Mouse (Mus musculus) embryonic facial prominence, embryonic 11.5 days (tissue): ENCODE results near the gene Prss22. TPM values are rescaled to one million over a fixed set of nuclear protein-coding genes. Genes with fewer than 3 reads are reported as not detected.

ENCODE experiments used
- ATAC-seq: fragments of 200-750 bp; cut with Nextera tagmentation; replicated peaks from 2 replicates; pipeline ENCODE4 v1.8.0; 2017; ENCODE audit warnings: low read depth; ENCODE audit not compliant: insufficient number of reproducible peaks, low FRiP score, low TSS enrichment
- DNase-seq: peaks from one replicate; pipeline ENCODE4 v3.0.0-alpha.2; 2015; ENCODE audit warnings: low spot score
- H3K27ac ChIP-seq: fragments of 300-500 bp; sonication (generic); replicated peaks from 2 replicates; pipeline ENCODE4 v1.5.1; 2014; ENCODE audit warnings: mild to moderate bottlenecking, low read depth, low read length, control low read depth
- H3K27me3 ChIP-seq: fragments of 300-500 bp; sonication (generic); 2 replicates; pipeline ENCODE4 v1.6.1; 2014; ENCODE audit warnings: mild to moderate bottlenecking, low read length, moderate library complexity, mixed read lengths; ENCODE audit not compliant: control insufficient read depth, insufficient read depth
- H3K36me3 ChIP-seq: fragments of 300-500 bp; sonication (generic); replicated peaks from 2 replicates; pipeline ENCODE4 v1.6.1; 2014; ENCODE audit warnings: low read depth, mild to moderate bottlenecking, low read length, moderate library complexity, mixed read lengths; ENCODE audit not compliant: control insufficient read depth, insufficient read depth
- H3K4me1 ChIP-seq: fragments of 300-500 bp; sonication (generic); 2 replicates; pipeline ENCODE4 v1.6.1; 2014; ENCODE audit warnings: low read length, mixed read lengths; ENCODE audit not compliant: control insufficient read depth, insufficient read depth
- H3K4me2 ChIP-seq: fragments of 300-500 bp; sonication (generic); 2 replicates; pipeline ENCODE4 v1.6.1; 2014; ENCODE audit warnings: low read depth, mild to moderate bottlenecking, control low read depth, low read length, moderate library complexity
- H3K4me3 ChIP-seq: fragments of 300-500 bp; sonication (generic); 2 replicates; pipeline ENCODE4 v1.5.1; 2014; ENCODE audit warnings: low read depth, low read length, control low read depth
- H3K9ac ChIP-seq: fragments of 300-500 bp; sonication (generic); replicated peaks from 2 replicates; pipeline ENCODE4 v1.6.1; 2014; ENCODE audit warnings: mild to moderate bottlenecking, control low read depth, low read length
- H3K9me3 ChIP-seq: fragments of 300-500 bp; sonication (generic); replicated peaks from 2 replicates; pipeline ENCODE4 v1.6.1; 2016; ENCODE audit warnings: mild to moderate bottlenecking, low read length, inconsistent platforms, mixed read lengths; ENCODE audit not compliant: control insufficient read depth
- WGBS: fragments of 180-500 bp; shearing (Covaris S2); extraction: QIAGEN DNeasy Blood & Tissue Kit; methylation state at CpG from one replicate; pipeline ENCODE4 v1.1.7; 2014; 5-methylcytosine and 5-hydroxymethylcytosine counted together
- polyA plus RNA-seq: library from polyadenylated mRNA; unstranded; fragments of >200 nt; fragmentation: Nextera tagmentation; extraction: Ambion mirVana; gene quantifications from 2 replicates; pipeline ENCODE4 v1.2.1, GENCODE M21; 2014

Prss22 gene
- polyA plus RNA-seq, 1 experiment from 2014 or later = 0.94 TPM

GRCm38 (mm10) chr17:24008105-24008504, 10.2 kb upstream of the Prss22 start:
- H3K36me3 ChIP-seq = no peaks in the 10 kb centered on the region
- 81% methylated on average over 4 of the region's 4 CpGs for WGBS
- no peaks in the 10 kb centered on the region for H3K27me3 ChIP-seq
- DNase-seq (no peak), ATAC-seq (no peak)
- H3K4me3 ChIP-seq = no peak overlapping the region
- no peak overlapping the region for H3K9ac ChIP-seq
- H3K27ac ChIP-seq = no peak overlapping the region
- no peak overlapping the region for H3K4me2 ChIP-seq
- H3K4me1 ChIP-seq = no peaks in the 10 kb centered on the region
- H3K9me3 ChIP-seq = no peaks in the 10 kb centered on the region

GRCm38 (mm10) chr17:24007391-24007790, 9.5 kb upstream of the Prss22 start:
- H3K27ac ChIP-seq = no peak overlapping the region
- DNase-seq (no peak), ATAC-seq (no peak)
- no peaks in the 10 kb centered on the region for H3K4me1 ChIP-seq
- no peak overlapping the region for H3K4me3 ChIP-seq
- H3K4me2 ChIP-seq = no peak overlapping the region
- H3K9me3 ChIP-seq = no peaks in the 10 kb centered on the region
- 59% methylated on average over 1 of the region's 1 CpGs for WGBS
- no peak overlapping the region for H3K9ac ChIP-seq
- no peaks in the 10 kb centered on the region for H3K27me3 ChIP-seq
- no peaks in the 10 kb centered on the region for H3K36me3 ChIP-seq

GRCm38 (mm10) chr17:24006930-24007329, 9.0 kb upstream of the Prss22 start:
- Histone ChIP-seq H3K27me3 (no peaks in the 10 kb centered on the region), H3K4me2 (no peak overlapping the region), H3K27ac (no peak overlapping the region), H3K4me1 (no peaks in the 10 kb centered on the region), H3K9ac (no peak overlapping the region), H3K36me3 (no peaks in the 10 kb centered on the region), H3K4me3 (no peak overlapping the region), H3K9me3 (no peaks in the 10 kb centered on the region)
- 51% methylated on average over 2 of the region's 2 CpGs for WGBS
- DNase-seq = no peak
- no peak for ATAC-seq

- H3K9ac ChIP-seq = no peak overlapping the region
- no peak overlapping the region for H3K4me3 ChIP-seq
- no peaks in the 10 kb centered on the region for H3K27me3 ChIP-seq
- DNase-seq (no peak), ATAC-seq (no peak)
- no peaks in the 10 kb centered on the region for H3K9me3 ChIP-seq
- H3K36me3 ChIP-seq = no peaks in the 10 kb centered on the region
- WGBS = 92% methylated on average over 3 of the region's 3 CpGs
- no peak overlapping the region for H3K27ac ChIP-seq
- H3K4me1 ChIP-seq = no peaks in the 10 kb centered on the region
- no peak overlapping the region for H3K4me2 ChIP-seq
Measured at GRCm38 (mm10) chr17:24005049-24005448, 7.1 kb upstream of the Prss22 start.

GRCm38 (mm10) chr17:24004071-24004665, 6.3 kb upstream of the Prss22 start:
- WGBS = 92% methylated on average over 14 of the region's 14 CpGs
- H3K9ac ChIP-seq = no peak overlapping the region

GRCm38 (mm10) chr17:24000404-24000803, 2.5 kb upstream of the Prss22 start:
- no peak overlapping the region for H3K27ac ChIP-seq

More at GRCm38 (mm10) chr17:24004071-24004665, 6.3 kb upstream of the Prss22 start:
- ATAC-seq = no peak
- no peaks in the 10 kb centered on the region for H3K27me3 ChIP-seq
- DNase-seq = no peak
- no peaks in the 10 kb centered on the region for H3K4me1 ChIP-seq
- no peaks in the 10 kb centered on the region for H3K9me3 ChIP-seq
- no peak overlapping the region for H3K4me2 ChIP-seq
- H3K27ac ChIP-seq = no peak overlapping the region
- no peaks in the 10 kb centered on the region for H3K36me3 ChIP-seq
- H3K4me3 ChIP-seq = no peak overlapping the region

GRCm38 (mm10) chr17:23998383-23998782, 483 bp upstream of the Prss22 start:
- Histone ChIP-seq H3K4me3 (no peak overlapping the region), H3K27ac (no peak overlapping the region), H3K9me3 (no peaks in the 10 kb centered on the region), H3K36me3 (no peaks in the 10 kb centered on the region), H3K4me1 (no peaks in the 10 kb centered on the region), H3K9ac (no peak overlapping the region), H3K4me2 (no peak overlapping the region), H3K27me3 (no peaks in the 10 kb centered on the region)
- DNase-seq (no peak), ATAC-seq (no peak)
- WGBS = 72% methylated on average over 6 of the region's 6 CpGs

More at GRCm38 (mm10) chr17:24000404-24000803, 2.5 kb upstream of the Prss22 start:
- no peaks in the 10 kb centered on the region for H3K36me3 ChIP-seq
- no peak for DNase-seq
- H3K9ac ChIP-seq = no peak overlapping the region
- no peak overlapping the region for H3K4me2 ChIP-seq
- no peaks in the 10 kb centered on the region for H3K27me3 ChIP-seq
- no peaks in the 10 kb centered on the region for H3K4me1 ChIP-seq
- WGBS = 73% methylated on average over 5 of the region's 5 CpGs
- no peak overlapping the region for H3K4me3 ChIP-seq
- H3K9me3 ChIP-seq = no peaks in the 10 kb centered on the region
- no peak for ATAC-seq

- H3K4me2 ChIP-seq = no peak overlapping the region
- no peaks in the 10 kb centered on the region for H3K27me3 ChIP-seq
- no peak overlapping the region for H3K27ac ChIP-seq
- H3K4me3 ChIP-seq = no peak overlapping the region
- WGBS = 37% methylated on average over 1 of the region's 1 CpGs
- no peaks in the 10 kb centered on the region for H3K9me3 ChIP-seq
- no peak overlapping the region for H3K9ac ChIP-seq
- H3K36me3 ChIP-seq = no peaks in the 10 kb centered on the region
- no peak for ATAC-seq
- no peak for DNase-seq
- no peaks in the 10 kb centered on the region for H3K4me1 ChIP-seq
Measured at GRCm38 (mm10) chr17:23995421-23995820, 2.5 kb downstream of the Prss22 start.
